9 mouse cellular contexts compared by ENCODE assay signal in genomic region chr7:28826402-28826772, GRCm38 (mm10). TPM values are rescaled to one million over a fixed set of nuclear protein-coding genes. Genes with fewer than 3 reads are reported as not detected.
A peak's percentile ranks its signal among the peaks of the same experiment; 100 is the strongest.
DNase-seq lines count a peak whose midpoint lies in the region; ATAC-seq and TF ChIP-seq lines count a peak whose summit lies in the region.
"Had no signal": no experiment of that assay in that cellular context is flagged by ENCODE, and none has a peak within 500 bp of the region (broad histone marks: within the 10 kb centered on the region; RNA-seq: fewer than 3 reads in every experiment).

No protein-coding gene starts in this region.

- DNase-seq in adrenal gland, adult 2 months, result peak; percentile 54
- no peak for DNase-seq in adrenal gland, adult 18-20 months (ENCODE audit: low spot score in 2 of 2)
- no peak for DNase-seq in kidney, adult 11 months
- DNase-seq in liver, embryonic 11.5 days (ENCODE audit: low spot score), result no peak
- DNase-seq in gastrocnemius, postnatal 10 days, result no peak

- no peak overlapping the region for H3K9ac ChIP-seq in kidney, embryonic 15.5 days
- H3K9ac ChIP-seq in liver, embryonic 11.5 days (ENCODE audit: low read depth, low read length), result peak overlapping the region; percentile 77

- no peak for TF ChIP-seq POLR2A in bone marrow, adult 2 months (IDR thresholded peaks at IDR 0.05; ENCODE audit: borderline replicate concordance, control insufficient read depth, low read depth, low read length)

- no peaks in the 10 kb centered on the region for H3K9me3 ChIP-seq in kidney, embryonic 15.5 days (replicated peaks)
- no peaks in the 10 kb centered on the region for H3K9me3 ChIP-seq in liver, embryonic 11.5 days (ENCODE audit: control insufficient read depth, low read length)

- H3K36me3 ChIP-seq in kidney, embryonic 15.5 days, result peaks cover 46% of the 10 kb centered on the region
- H3K36me3 ChIP-seq in liver, embryonic 11.5 days (ENCODE audit: control insufficient read depth, insufficient read depth, low read length), result peaks cover 20% of the 10 kb centered on the region

- peak overlapping the region; percentile 81; the same call in 1 of the 2 replicates for H3K27ac ChIP-seq in kidney, embryonic 15.5 days
- H3K27ac ChIP-seq in bone marrow, adult 2 months (ENCODE audit: control insufficient read depth, insufficient read depth, low read depth, low read length, poor library complexity), result peak overlapping the region; percentile 20; the same call in 1 of the 2 replicates
- peak overlapping the region; percentile 74 for H3K27ac ChIP-seq in liver, embryonic 11.5 days (ENCODE audit: low read depth, low read length)

- H3K4me3 ChIP-seq in kidney, embryonic 15.5 days (replicated peaks), result peak overlapping the region; percentile 53
- H3K4me3 ChIP-seq in bone marrow, adult 2 months (replicated peaks; ENCODE audit: control insufficient read depth, low read depth, low read length), result no peak overlapping the region
- no peak overlapping the region for H3K4me3 ChIP-seq in liver, embryonic 11.5 days (ENCODE audit: low read depth, low read length)

- 89% methylated on average over 7 of the region's 7 CpGs for WGBS in kidney, embryonic 15.5 days
- 85% methylated on average over 7 of the region's 7 CpGs for WGBS in bone marrow, adult 2 months
- WGBS in liver, embryonic 11.5 days, result 91% methylated on average over 7 of the region's 7 CpGs

- no peaks in the 10 kb centered on the region for H3K27me3 ChIP-seq in kidney, embryonic 15.5 days
- no peaks in the 10 kb centered on the region for H3K27me3 ChIP-seq in liver, embryonic 11.5 days (replicated peaks; ENCODE audit: control insufficient read depth, insufficient read depth, low read length)

- ATAC-seq in kidney, embryonic 15.5 days (replicated peaks; ENCODE audit: low FRiP score), result no peak
- ATAC-seq in liver, embryonic 11.5 days (replicated peaks; ENCODE audit: low FRiP score), result no peak
- no peak for ATAC-seq in megakaryocyte-erythroid progenitor cell, adult 5-6 weeks (replicated peaks; ENCODE audit: low FRiP score, low TSS enrichment, poor library complexity, severe bottlenecking)

- peak overlapping the region; percentile 56; the same call in 1 of the 2 replicates for H3K4me2 ChIP-seq in kidney, embryonic 15.5 days
- H3K4me2 ChIP-seq in liver, embryonic 11.5 days, result peak overlapping the region; percentile 79

- peaks cover 34% of the 10 kb centered on the region for H3K4me1 ChIP-seq in kidney, embryonic 15.5 days
- peaks cover 1% of the 10 kb centered on the region; the same call in 1 of the 2 replicates for H3K4me1 ChIP-seq in bone marrow, adult 2 months (ENCODE audit: control insufficient read depth, insufficient read depth, low read length)
- H3K4me1 ChIP-seq in liver, embryonic 11.5 days (replicated peaks; ENCODE audit: control insufficient read depth, insufficient read depth, low read length), result peaks cover 16% of the 10 kb centered on the region

- no peak for TF ChIP-seq CTCF in bone marrow, adult 2 months (IDR thresholded peaks at IDR 0.05; ENCODE audit: control insufficient read depth, insufficient read depth, low read length)

RNA-seq across cellular contexts. Expression of gene Ech1, which starts 1.4 kb away (rescaled TPM):
- total RNA-seq in adrenal gland, adult 2 months (2021), result 100 to 1,000 TPM; 520 to 711 TPM
- polyA plus RNA-seq in adrenal gland, adult 2 months (2012; rRNA removed), result 486 and 560 TPM in 2 replicates
- 100 to 1,000 TPM; 474 to 780 TPM for total RNA-seq in adrenal gland, adult 18-20 months (2021)
- 154 and 164 TPM in 2 replicates for polyA plus RNA-seq in kidney, embryonic 15.5 days (2015; fragmentation: Nextera tagmentation; extraction: Ambion mirVana)
- polyA plus RNA-seq in bone marrow, adult 2 months (2011; ENCODE audit: insufficient read depth, insufficient read length, low replicate concordance, missing spikeins), result 64.4 and 98.5 TPM in 2 replicates
- 107 TPM in 2 replicates for polyA plus RNA-seq in liver, embryonic 11.5 days (2014; fragmentation: Nextera tagmentation; extraction: Ambion mirVana)
- 119 and 130 TPM in 2 replicates for total RNA-seq in megakaryocyte-erythroid progenitor cell, adult 5-6 weeks (2014; fragmentation: Nextera tagmentation)
- 85.5 and 95.0 TPM in 2 replicates for total RNA-seq in megakaryocyte-erythroid progenitor cell, adult 5-6 weeks (2017)
- 100 to 1,000 TPM; 182 to 227 TPM for total RNA-seq in gastrocnemius, postnatal 10 days (2021)

RNA-seq across cellular contexts. Expression of gene Lgals4, which starts 7.3 kb away (rescaled TPM):
- 1 to 10 TPM; 7.4 to 9.4 TPM for total RNA-seq in adrenal gland, adult 2 months (2021)
- polyA plus RNA-seq in adrenal gland, adult 2 months (2012; rRNA removed), result 20.5 and 22.4 TPM in 2 replicates
- total RNA-seq in adrenal gland, adult 18-20 months (2021), result 10 to 100 TPM; 10.3 to 14.0 TPM
- 12.0 and 32.1 TPM in 2 replicates for polyA plus RNA-seq in kidney, embryonic 15.5 days (2015; fragmentation: Nextera tagmentation; extraction: Ambion mirVana)
- polyA plus RNA-seq in bone marrow, adult 2 months (2011; ENCODE audit: insufficient read depth, insufficient read length, low replicate concordance, missing spikeins), result 31.4 and 67.1 TPM in 2 replicates
- polyA plus RNA-seq in liver, embryonic 11.5 days (2014; fragmentation: Nextera tagmentation; extraction: Ambion mirVana), result 2.9 and 5.1 TPM in 2 replicates
- 8.7 and 23.2 TPM in 2 replicates for total RNA-seq in megakaryocyte-erythroid progenitor cell, adult 5-6 weeks (2014; fragmentation: Nextera tagmentation)
- total RNA-seq in megakaryocyte-erythroid progenitor cell, adult 5-6 weeks (2017), result 2.6 and 3.8 TPM in 2 replicates
- total RNA-seq in gastrocnemius, postnatal 10 days (2021), result 1 to 10 TPM; 3.7 to 7.4 TPM

RNA-seq across cellular contexts. Expression of gene Hnrnpl, which starts 18.0 kb away (rescaled TPM):
- 100 to 1,000 TPM; 382 to 408 TPM for total RNA-seq in adrenal gland, adult 2 months (2021)
- polyA plus RNA-seq in adrenal gland, adult 2 months (2012; rRNA removed), result 119 and 120 TPM in 2 replicates
- total RNA-seq in adrenal gland, adult 18-20 months (2021), result 100 to 1,000 TPM; 327 to 346 TPM
- 264 and 265 TPM in 2 replicates for polyA plus RNA-seq in kidney, embryonic 15.5 days (2015; fragmentation: Nextera tagmentation; extraction: Ambion mirVana)
- polyA plus RNA-seq in bone marrow, adult 2 months (2011; ENCODE audit: insufficient read depth, insufficient read length, low replicate concordance, missing spikeins), result 274 and 541 TPM in 2 replicates
- polyA plus RNA-seq in liver, embryonic 11.5 days (2014; fragmentation: Nextera tagmentation; extraction: Ambion mirVana), result 238 and 279 TPM in 2 replicates
- total RNA-seq in megakaryocyte-erythroid progenitor cell, adult 5-6 weeks (2014; fragmentation: Nextera tagmentation), result 437 and 487 TPM in 2 replicates
- total RNA-seq in megakaryocyte-erythroid progenitor cell, adult 5-6 weeks (2017), result 350 and 619 TPM in 2 replicates
- total RNA-seq in gastrocnemius, postnatal 10 days (2021), result 100 to 1,000 TPM; 244 to 291 TPM

RNA-seq across cellular contexts. Expression of gene Lgals7, which starts 37.3 kb away (rescaled TPM):
- under 1 TPM; 0.69 to 0.81 TPM for total RNA-seq in adrenal gland, adult 2 months (2021)
- 0.97 and 2.8 TPM in 2 replicates for polyA plus RNA-seq in adrenal gland, adult 2 months (2012; rRNA removed)
- total RNA-seq in adrenal gland, adult 18-20 months (2021), result under 1 TPM in 1 of 2 experiments, not detected in 1; 0.54 TPM
- polyA plus RNA-seq in kidney, embryonic 15.5 days (2015; fragmentation: Nextera tagmentation; extraction: Ambion mirVana), result 1.9 and 3.1 TPM in 2 replicates
- polyA plus RNA-seq in bone marrow, adult 2 months (2011; ENCODE audit: insufficient read depth, insufficient read length, low replicate concordance, missing spikeins), result not detected in 2 replicates
- polyA plus RNA-seq in liver, embryonic 11.5 days (2014; fragmentation: Nextera tagmentation; extraction: Ambion mirVana), result not detected in 2 replicates
- not detected in 2 replicates for total RNA-seq in megakaryocyte-erythroid progenitor cell, adult 5-6 weeks (2014; fragmentation: Nextera tagmentation)
- not detected in 2 replicates for total RNA-seq in megakaryocyte-erythroid progenitor cell, adult 5-6 weeks (2017)
- under 1 TPM in 1 of 2 experiments, not detected in 1; 0.56 TPM for total RNA-seq in gastrocnemius, postnatal 10 days (2021)
- total RNA-seq: left cerebral cortex, postnatal 36 days had no signal

RNA-seq across cellular contexts. Expression of gene Rinl, which starts 37.6 kb away (rescaled TPM):
- 1 to 10 TPM; 2.9 to 3.7 TPM for total RNA-seq in adrenal gland, adult 2 months (2021)
- polyA plus RNA-seq in adrenal gland, adult 2 months (2012; rRNA removed), result 3.0 and 4.1 TPM in 2 replicates
- 1 to 10 TPM; 2.6 to 3.2 TPM for total RNA-seq in adrenal gland, adult 18-20 months (2021)
- 6.2 and 7.4 TPM in 2 replicates for polyA plus RNA-seq in kidney, embryonic 15.5 days (2015; fragmentation: Nextera tagmentation; extraction: Ambion mirVana)
- polyA plus RNA-seq in bone marrow, adult 2 months (2011; ENCODE audit: insufficient read depth, insufficient read length, low replicate concordance, missing spikeins), result 29.1 and 94.3 TPM in 2 replicates
- polyA plus RNA-seq in liver, embryonic 11.5 days (2014; fragmentation: Nextera tagmentation; extraction: Ambion mirVana), result 21.7 and 23.1 TPM in 2 replicates
- total RNA-seq in megakaryocyte-erythroid progenitor cell, adult 5-6 weeks (2014; fragmentation: Nextera tagmentation), result 21.5 and 26.4 TPM in 2 replicates
- total RNA-seq in megakaryocyte-erythroid progenitor cell, adult 5-6 weeks (2017), result 17.9 and 24.5 TPM in 2 replicates
- 1 to 10 TPM in 1 of 2 experiments, under 1 TPM in 1; 0.63 to 1.7 TPM for total RNA-seq in gastrocnemius, postnatal 10 days (2021)

Comparison
In these comparisons a context has a peak if more than half of its experiments do, and no peak if none do; other contexts are left out.
1. H3K27ac ChIP-seq: peak in every context shown above with its lines; median percentile 81 in kidney, embryonic 15.5 days; 74 in liver, embryonic 11.5 days; 20 in bone marrow, adult 2 months.